Mouse (Mus musculus) MEL (cell line): Measurements from ENCODE around the gene Flt3l.
A peak's percentile ranks its signal among the peaks of the same experiment; 100 is the strongest.

Experiments used
- CTCF ChIP-seq, 3 experiments: IDR thresholded peaks in 2 of 3; conservative IDR thresholded peaks in 1 of 3; 2 replicates each; pipeline ENCODE4 v1.5.1; 2011 to 2012; ENCODE audit warnings: low read length in 3 of 3, low read depth in 2 of 3, mild to moderate bottlenecking in 2 of 3, improper control_type of control experiment in 1 of 3, inconsistent platforms in 1 of 3, mixed read lengths in 1 of 3, moderate library complexity in 1 of 3; ENCODE audit not compliant: control insufficient read depth in 1 of 3, insufficient read depth in 1 of 3, poor library complexity in 1 of 3, severe bottlenecking in 1 of 3
- E2F4 ChIP-seq: IDR thresholded peaks from 2 replicates; pipeline ENCODE4 v1.6.1; 2011; ENCODE audit warnings: low read depth, low read length, improper control_type of control experiment, borderline replicate concordance
- EP300 ChIP-seq, 2 experiments: IDR thresholded peaks; 2 replicates each; pipeline ENCODE4 v1.6.1; 2011; ENCODE audit warnings: improper control_type of control experiment in 2 of 2, low read length in 2 of 2, low read depth in 1 of 2, mild to moderate bottlenecking in 1 of 2
- POLR2A ChIP-seq, 2 experiments: IDR thresholded peaks; 2 replicates each; pipeline ENCODE4 v1.6.1; 2011 to 2012; ENCODE audit warnings: low read length in 2 of 2, mild to moderate bottlenecking in 2 of 2, control low read depth in 1 of 2, improper control_type of control experiment in 1 of 2, low read depth in 1 of 2, moderate library complexity in 1 of 2; ENCODE audit not compliant: control insufficient read depth in 1 of 2, insufficient read depth in 1 of 2, poor library complexity in 1 of 2
- RAD21 ChIP-seq: IDR thresholded peaks from 2 replicates; pipeline ENCODE4 v1.6.1; 2011; ENCODE audit warnings: mild to moderate bottlenecking, low read depth, low read length, improper control_type of control experiment
- TAL1 ChIP-seq: IDR thresholded peaks from 2 replicates; pipeline ENCODE4 v1.6.1; 2012; ENCODE audit warnings: mild to moderate bottlenecking, inconsistent platforms, low read length, moderate library complexity, mixed read lengths

- TF ChIP-seq POLR2A (IDR thresholded peaks at IDR 0.05; ENCODE audit: control insufficient read depth in 1 of 2, insufficient read depth in 1 of 2, low read depth in 1 of 2, low read length in 2 of 2, poor library complexity in 1 of 2) (peak; percentile 54 to 60; a peak in 2 of 4 replicates), CTCF (IDR thresholded peaks at IDR 0.05 in 2 of 3, conservative IDR thresholded peaks at IDR 0.05 in 1 of 3; ENCODE audit: control insufficient read depth in 1 of 3, insufficient read depth in 1 of 3, low read depth in 2 of 3, low read length in 3 of 3, poor library complexity in 1 of 3, severe bottlenecking in 1 of 3) (peak; percentile 91 to 96 (median 92)), RAD21 (peak; percentile 49), E2F4 (no peak), EP300 (IDR thresholded peaks at IDR 0.05; ENCODE audit: low read depth in 1 of 2, low read length in 2 of 2) (peak in 1 of 2 experiments; percentile 58; a peak in 1 of 4 replicates), TAL1 (no peak)
Measured at GRCm38 (mm10) chr7:45135993-45136567, at the start of gene Flt3l, which contains the start of gene Gm45713.
